Mouse (Mus musculus) gastrocnemius, adult 2 months (tissue): ENCODE results near the gene Arhgef28. TPM values are rescaled to one million over a fixed set of nuclear protein-coding genes. Genes with fewer than 3 reads are reported as not detected.

Experiments used
- DNase-seq: peaks from one replicate; pipeline ENCODE4 v3.0.0; 2022
- H3K27ac ChIP-seq: fragments of 200-600 bp; 2 replicates; pipeline ENCODE4 v1.8.1; 2022; ENCODE audit warnings: mild to moderate bottlenecking
- H3K4me3 ChIP-seq: fragments of 200-600 bp; 2 replicates; pipeline ENCODE4 v1.8.1; 2022; ENCODE audit warnings: mild to moderate bottlenecking, moderate library complexity
- CTCF ChIP-seq: fragments of 200-600 bp; IDR thresholded peaks from 2 replicates; pipeline ENCODE4 v1.8.1; 2022; ENCODE audit warnings: antibody characterized with exemption, mild to moderate bottlenecking, moderate library complexity
- intact Hi-C: fragments of 180-260 bp; cut with DNase I; formaldehyde crosslinking; loops from one replicate; pipeline ENCODE4 v1.15.1; 2025
- total RNA-seq, 2 experiments: library from RNA; stranded (reverse); gene quantifications; 2 replicates each; pipeline ENCODE4 v1.2.3; 2021

Gene Arhgef28
- total RNA-seq, 2 experiments from 2014 or later: 2.8 to 3.3 TPM

- Histone ChIP-seq H3K27ac (no peak overlapping the region), H3K4me3 (no peak overlapping the region)
- intact Hi-C loops: no loop called here
- DNase-seq: no peak
- TF ChIP-seq CTCF: no peak
Observed at GRCm38 (mm10) chr13:97876031-97876430, 330.2 kb downstream of the Arhgef28 start.

GRCm38 (mm10) chr13:97869428-97869827 lies 336.8 kb downstream of the Arhgef28 start:
- DNase-seq: no peak
- H3K27ac ChIP-seq: no peak overlapping the region
- H3K4me3 ChIP-seq: no peak overlapping the region
- TF ChIP-seq CTCF: no peak
- intact Hi-C loops: no loop called here

- intact Hi-C loops: no loop called here
- Histone ChIP-seq H3K27ac (no peak overlapping the region; the same call in 1 of the 2 replicates), H3K4me3 (no peak overlapping the region)
- DNase-seq: peak; percentile 20
- no peak for TF ChIP-seq CTCF
Observed at GRCm38 (mm10) chr13:97867322-97867962, 338.8 kb downstream of the Arhgef28 start.

- H3K4me3 ChIP-seq: no peak overlapping the region
- intact Hi-C loops: no loop called here
- H3K27ac ChIP-seq: no peak overlapping the region
- TF ChIP-seq CTCF: no peak
- peak; percentile 70 for DNase-seq
Observed at GRCm38 (mm10) chr13:97859071-97859470, 347.2 kb downstream of the Arhgef28 start.

- TF ChIP-seq CTCF: no peak
- no peak overlapping the region for H3K4me3 ChIP-seq
- DNase-seq: no peak
- intact Hi-C loops: no loop called here
- no peak overlapping the region for H3K27ac ChIP-seq
Observed at GRCm38 (mm10) chr13:97857860-97858259, 348.4 kb downstream of the Arhgef28 start.

- Histone ChIP-seq H3K4me3 (no peak overlapping the region), H3K27ac (peak overlapping the region; percentile 61)
- peak; percentile 63 for DNase-seq
- no peak for TF ChIP-seq CTCF
- intact Hi-C loops: no loop called here
Observed at GRCm38 (mm10) chr13:97853356-97853968, 352.8 kb downstream of the Arhgef28 start.

Other genes with a start within 250 kb of the Arhgef28 start
- gene Utp15, start 56.6 kb upstream of the Arhgef28 start, total RNA-seq: 1 to 10 TPM; 4.0 to 5.4 TPM
- gene Ankra2, start 56.6 kb upstream of the Arhgef28 start, total RNA-seq: 10 to 100 TPM; 14.1 to 17.0 TPM
- gene Gm21976, start 73.4 kb upstream of the Arhgef28 start, total RNA-seq: not detected
- gene Btf3, start 110.6 kb upstream of the Arhgef28 start, total RNA-seq: 100 to 1,000 TPM; 221 to 236 TPM
- under 1 TPM in 1 of 2 experiments, not detected in 1; 0.05 TPM for gene Foxd1, start 147.8 kb upstream of the Arhgef28 start, total RNA-seq